Mouse (Mus musculus): Measurements from ENCODE around the gene Ptgis. TPM values are rescaled to one million over a fixed set of nuclear protein-coding genes. Genes with fewer than 3 reads are reported as not detected.

Ptgis gene
- polyA plus RNA-seq, 1 experiment from 2014 or later: 4.4 TPM

- H3K9me3 ChIP-seq (replicated peaks): no peaks in the 10 kb centered on the region
- H3K36me3 ChIP-seq (ENCODE audit: poor library complexity, severe bottlenecking): peaks cover 4% of the 10 kb centered on the region; the same call in 1 of the 2 replicates
- H3K4me2 ChIP-seq: no peak overlapping the region
- no peak for ATAC-seq
- H3K4me1 ChIP-seq: no peaks in the 10 kb centered on the region
- H3K27ac ChIP-seq: no peak overlapping the region
- no peak overlapping the region for H3K9ac ChIP-seq
- no peak overlapping the region for H3K4me3 ChIP-seq
- H3K27me3 ChIP-seq: peaks cover under 1% of the 10 kb centered on the region; the same call in 1 of the 2 replicates
- 85% methylated on average over 14 of the region's 14 CpGs for WGBS
Measured at GRCm38 (mm10) chr2:167181662-167182389, 58.6 kb downstream of the Ptgis start.

- H3K36me3 ChIP-seq (ENCODE audit: poor library complexity, severe bottlenecking): peaks cover 4% of the 10 kb centered on the region; the same call in 1 of the 2 replicates
- no peak overlapping the region for H3K4me3 ChIP-seq
- H3K9me3 ChIP-seq (replicated peaks): no peaks in the 10 kb centered on the region
- H3K4me1 ChIP-seq: no peaks in the 10 kb centered on the region
- no peak overlapping the region for H3K4me2 ChIP-seq
- no peaks in the 10 kb centered on the region for H3K27me3 ChIP-seq
- WGBS: 83% methylated on average over 8 of the region's 8 CpGs
- H3K27ac ChIP-seq: no peak overlapping the region
- no peak overlapping the region for H3K9ac ChIP-seq
- ATAC-seq: no peak
Measured at GRCm38 (mm10) chr2:167181096-167181495, 59.3 kb downstream of the Ptgis start.

- no peaks in the 10 kb centered on the region for H3K4me1 ChIP-seq
- H3K27me3 ChIP-seq: no peaks in the 10 kb centered on the region
- H3K27ac ChIP-seq: no peak overlapping the region
- no peak overlapping the region for H3K9ac ChIP-seq
- no peak for ATAC-seq
- H3K4me2 ChIP-seq: no peak overlapping the region
- H3K36me3 ChIP-seq (ENCODE audit: poor library complexity, severe bottlenecking): peaks cover 4% of the 10 kb centered on the region; the same call in 1 of the 2 replicates
- H3K4me3 ChIP-seq: no peak overlapping the region
- H3K9me3 ChIP-seq (replicated peaks): no peaks in the 10 kb centered on the region
- 92% methylated on average over 10 of the region's 10 CpGs for WGBS
Measured at GRCm38 (mm10) chr2:167179301-167179700, 61.1 kb downstream of the Ptgis start.

GRCm38 (mm10) chr2:167177231-167177641, 63.2 kb downstream of the Ptgis start:
- WGBS: 65% methylated on average over 10 of the region's 10 CpGs

GRCm38 (mm10) chr2:167175284-167175683, 65.1 kb downstream of the Ptgis start:
- Histone ChIP-seq H3K27me3 (no peaks in the 10 kb centered on the region), H3K9me3 (replicated peaks) (no peaks in the 10 kb centered on the region), H3K4me2 (no peak overlapping the region), H3K27ac (no peak overlapping the region), H3K4me3 (no peak overlapping the region), H3K9ac (no peak overlapping the region), H3K4me1 (no peaks in the 10 kb centered on the region), H3K36me3 (ENCODE audit: poor library complexity, severe bottlenecking) (no peaks in the 10 kb centered on the region)
- no peak for ATAC-seq
- 95% methylated on average over 6 of the region's 6 CpGs for WGBS

More at GRCm38 (mm10) chr2:167177231-167177641, 63.2 kb downstream of the Ptgis start:
- no peak for ATAC-seq
- Histone ChIP-seq H3K9me3 (replicated peaks) (no peaks in the 10 kb centered on the region), H3K27ac (no peak overlapping the region), H3K9ac (no peak overlapping the region), H3K4me2 (no peak overlapping the region), H3K36me3 (ENCODE audit: poor library complexity, severe bottlenecking) (no peaks in the 10 kb centered on the region), H3K4me3 (no peak overlapping the region), H3K27me3 (no peaks in the 10 kb centered on the region), H3K4me1 (no peaks in the 10 kb centered on the region)

GRCm38 (mm10) chr2:167173051-167173875, 67.1 kb downstream of the Ptgis start:
- H3K9me3 ChIP-seq (replicated peaks): no peaks in the 10 kb centered on the region
- 74% methylated on average over 5 of the region's 5 CpGs for WGBS
- no peaks in the 10 kb centered on the region for H3K4me1 ChIP-seq
- H3K4me3 ChIP-seq: no peak overlapping the region
- ATAC-seq: no peak
- H3K9ac ChIP-seq: no peak overlapping the region
- no peak overlapping the region for H3K27ac ChIP-seq
- H3K36me3 ChIP-seq (ENCODE audit: poor library complexity, severe bottlenecking): no peaks in the 10 kb centered on the region
- no peak overlapping the region for H3K4me2 ChIP-seq
- no peaks in the 10 kb centered on the region for H3K27me3 ChIP-seq

GRCm38 (mm10) chr2:167167515-167168212, 72.7 kb downstream of the Ptgis start:
- Histone ChIP-seq H3K4me1 (0 out of 2 replicates have a peak, but pooled peaks cover 3% of the 10 kb centered on the region), H3K36me3 (ENCODE audit: poor library complexity, severe bottlenecking) (no peaks in the 10 kb centered on the region), H3K4me3 (no peak overlapping the region), H3K4me2 (no peak overlapping the region), H3K27ac (no peak overlapping the region), H3K27me3 (no peaks in the 10 kb centered on the region), H3K9ac (no peak overlapping the region), H3K9me3 (replicated peaks) (no peaks in the 10 kb centered on the region)
- no peak for ATAC-seq
- WGBS: 60% methylated on average over 11 of the region's 11 CpGs

- Histone ChIP-seq H3K27me3 (no peaks in the 10 kb centered on the region), H3K4me3 (no peak overlapping the region), H3K4me2 (no peak overlapping the region), H3K4me1 (peaks cover 16% of the 10 kb centered on the region), H3K9me3 (replicated peaks) (no peaks in the 10 kb centered on the region; the same call in 1 of the 2 replicates), H3K9ac (no peak overlapping the region), H3K27ac (no peak overlapping the region), H3K36me3 (ENCODE audit: poor library complexity, severe bottlenecking) (no peaks in the 10 kb centered on the region)
- WGBS: 93% methylated on average over 9 of the region's 9 CpGs
- no peak for ATAC-seq
Measured at GRCm38 (mm10) chr2:167163600-167163999, 76.8 kb downstream of the Ptgis start.

- Histone ChIP-seq H3K4me2 (no peak overlapping the region), H3K4me1 (peaks cover 20% of the 10 kb centered on the region), H3K9me3 (replicated peaks) (no peaks in the 10 kb centered on the region; the same call in 1 of the 2 replicates), H3K36me3 (ENCODE audit: poor library complexity, severe bottlenecking) (no peaks in the 10 kb centered on the region), H3K27ac (no peak overlapping the region), H3K9ac (no peak overlapping the region), H3K27me3 (no peaks in the 10 kb centered on the region), H3K4me3 (no peak overlapping the region)
- no peak for ATAC-seq
- WGBS: 92% methylated on average over 10 of the region's 10 CpGs
Measured at GRCm38 (mm10) chr2:167163134-167163533, 77.3 kb downstream of the Ptgis start.

GRCm38 (mm10) chr2:167162516-167163021, 77.8 kb downstream of the Ptgis start:
- 76% methylated on average over 10 of the region's 10 CpGs for WGBS

GRCm38 (mm10) chr2:167159721-167160120, 80.7 kb downstream of the Ptgis start:
- no peak overlapping the region for H3K4me3 ChIP-seq

More at GRCm38 (mm10) chr2:167162516-167163021, 77.8 kb downstream of the Ptgis start:
- peaks cover 24% of the 10 kb centered on the region for H3K4me1 ChIP-seq
- no peaks in the 10 kb centered on the region for H3K36me3 ChIP-seq (ENCODE audit: poor library complexity, severe bottlenecking)
- no peak overlapping the region for H3K9ac ChIP-seq
- no peak overlapping the region for H3K4me2 ChIP-seq
- no peak overlapping the region for H3K27ac ChIP-seq
- no peak for ATAC-seq
- no peak overlapping the region for H3K4me3 ChIP-seq
- no peaks in the 10 kb centered on the region for H3K27me3 ChIP-seq
- H3K9me3 ChIP-seq (replicated peaks): no peaks in the 10 kb centered on the region; the same call in 1 of the 2 replicates

More at GRCm38 (mm10) chr2:167159721-167160120, 80.7 kb downstream of the Ptgis start:
- no peak overlapping the region for H3K4me2 ChIP-seq
- H3K9me3 ChIP-seq (replicated peaks): no peaks in the 10 kb centered on the region; the same call in 1 of the 2 replicates
- no peak for ATAC-seq
- H3K36me3 ChIP-seq (ENCODE audit: poor library complexity, severe bottlenecking): no peaks in the 10 kb centered on the region
- H3K27me3 ChIP-seq: no peaks in the 10 kb centered on the region
- H3K27ac ChIP-seq: no peak overlapping the region
- WGBS: 91% methylated on average over 4 of the region's 4 CpGs
- peaks cover 35% of the 10 kb centered on the region for H3K4me1 ChIP-seq
- H3K9ac ChIP-seq: no peak overlapping the region
